Mouse (Mus musculus) limb, embryonic 12.5 days (tissue): Measurements from ENCODE around the gene Sco1. TPM values are rescaled to one million over a fixed set of nuclear protein-coding genes. Genes with fewer than 3 reads are reported as not detected.

Experiments
- ATAC-seq: fragments of 200-750 bp; cut with Nextera tagmentation; 2 replicates; pipeline ENCODE4 v1.8.0; 2017; ENCODE audit warnings: low read depth, moderate TSS enrichment; ENCODE audit not compliant: insufficient number of reproducible peaks, insufficient read depth, low FRiP score, low TSS enrichment
- H3K27ac ChIP-seq: fragments of 300-500 bp; sonication (generic); 2 replicates; pipeline ENCODE4 v1.5.1; 2016; ENCODE audit warnings: mild to moderate bottlenecking, moderate library complexity
- H3K27me3 ChIP-seq: fragments of 300-500 bp; sonication (generic); 2 replicates; pipeline ENCODE4 v1.6.1; 2016; ENCODE audit warnings: mild to moderate bottlenecking, moderate library complexity
- H3K36me3 ChIP-seq: fragments of 300-500 bp; sonication (generic); 2 replicates; pipeline ENCODE4 v1.6.1; 2016; ENCODE audit warnings: mild to moderate bottlenecking, moderate library complexity
- H3K4me1 ChIP-seq: fragments of 300-500 bp; sonication (generic); replicated peaks from 2 replicates; pipeline ENCODE4 v1.6.1; 2016
- H3K4me2 ChIP-seq: fragments of 300-500 bp; sonication (generic); 2 replicates; pipeline ENCODE4 v1.6.1; 2016; ENCODE audit warnings: mild to moderate bottlenecking, moderate library complexity
- H3K4me3 ChIP-seq: fragments of 300-500 bp; sonication (generic); replicated peaks from 2 replicates; pipeline ENCODE4 v1.5.1; 2016; ENCODE audit warnings: mild to moderate bottlenecking
- H3K9ac ChIP-seq: fragments of 300-500 bp; sonication (generic); replicated peaks from 2 replicates; pipeline ENCODE4 v1.6.1; 2016; ENCODE audit warnings: mild to moderate bottlenecking, moderate library complexity
- H3K9me3 ChIP-seq: fragments of 300-500 bp; sonication (generic); 2 replicates; pipeline ENCODE4 v1.6.1; 2016; ENCODE audit warnings: mild to moderate bottlenecking, moderate library complexity
- WGBS: fragments of 180-500 bp; shearing (Covaris S2); methylation state at CpG from one replicate; pipeline ENCODE4 v1.1.7; 2016; 5-methylcytosine and 5-hydroxymethylcytosine counted together
- polyA plus RNA-seq: library from polyadenylated mRNA; unstranded; fragments of >200 nt; fragmentation: Nextera tagmentation; extraction: Ambion mirVana; gene quantifications from 2 replicates; pipeline ENCODE4 v1.2.1, GENCODE M21; 2016

The Sco1 gene
- polyA plus RNA-seq, result 18.5 and 21.4 TPM in 2 replicates

DNA sequence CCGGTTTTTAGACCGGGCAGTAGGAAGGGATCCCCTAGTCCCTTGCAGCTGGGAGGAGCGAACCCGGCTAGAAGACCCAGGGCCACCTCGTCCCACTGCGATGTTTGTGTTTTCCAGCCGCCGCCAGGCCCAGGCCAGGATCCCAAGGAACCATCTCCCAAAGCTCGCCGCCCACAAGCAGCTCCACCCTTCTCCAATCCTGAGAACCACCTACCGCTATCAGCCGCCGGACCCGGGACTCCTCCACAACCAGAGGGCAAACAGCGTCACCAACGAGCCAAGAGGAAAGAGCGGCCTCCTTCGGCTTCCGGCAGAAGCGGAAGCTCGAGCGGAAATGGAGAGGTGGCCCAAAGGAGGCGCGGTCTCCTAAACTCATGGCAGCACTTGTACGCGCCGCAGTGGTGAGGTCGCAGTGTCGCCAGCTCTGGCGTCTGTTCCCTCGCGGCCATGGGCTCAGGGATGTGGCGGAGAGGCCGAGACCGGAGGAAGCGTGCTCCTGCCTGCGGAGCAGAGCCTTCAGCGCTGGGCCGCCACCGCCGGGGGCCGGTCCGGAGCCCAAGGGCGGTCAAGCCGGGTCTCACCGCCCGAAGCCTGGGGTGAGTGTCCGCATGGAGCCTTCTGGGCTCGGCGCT lies at the start of gene Sco1, which contains the start of gene Adprm:
TSS of gene Sco1 (plus strand) at position 350 of the 632 bp plus-strand sequence.
TSS of gene Adprm (minus strand) at position 274 of the 632 bp plus-strand sequence.
- WGBS, result under 1% methylated on average over 50 of the region's 50 CpGs
- Histone ChIP-seq H3K4me3 (peak within 1 kb of the TSS; percentile 98), H3K9me3 (no peaks in the 10 kb centered on the region), H3K27ac (peak within 1 kb of the TSS; percentile 84), H3K36me3 (peaks cover 38% of the 10 kb centered on the region), H3K9ac (peak within 1 kb of the TSS; percentile 86), H3K4me1 (peaks cover 13% of the 10 kb centered on the region), H3K4me2 (peak within 1 kb of the TSS; percentile 62), H3K27me3 (no peaks in the 10 kb centered on the region)
- ATAC-seq, result peak; percentile 86

DNA sequence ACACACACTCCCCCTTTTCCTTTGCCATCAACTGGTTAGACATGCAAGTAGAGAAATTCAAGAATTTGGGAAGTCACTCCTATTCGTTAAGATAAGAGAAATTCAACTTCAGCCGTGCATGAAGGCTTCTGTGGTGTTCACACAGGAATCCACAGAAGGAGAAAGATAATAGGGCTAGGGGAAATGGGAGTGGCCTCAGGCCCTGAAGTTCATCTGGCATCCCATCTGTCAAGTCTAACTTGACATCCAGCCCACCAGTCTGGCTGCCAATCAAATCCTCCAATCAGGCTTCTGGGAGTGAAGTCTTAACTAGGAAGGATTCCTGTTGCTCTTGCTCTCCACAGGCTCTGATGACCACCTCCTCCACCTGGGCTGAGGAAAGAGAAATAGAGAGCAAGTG lies 49.6 kb upstream of the Sco1 start:
- Histone ChIP-seq H3K36me3 (no peaks in the 10 kb centered on the region), H3K4me1 (no peaks in the 10 kb centered on the region), H3K4me3 (no peak overlapping the region), H3K27ac (no peak overlapping the region), H3K9me3 (no peaks in the 10 kb centered on the region), H3K4me2 (no peak overlapping the region), H3K27me3 (no peaks in the 10 kb centered on the region), H3K9ac (no peak overlapping the region)
- no peak for ATAC-seq
- WGBS, result 71% methylated on average over 2 of the region's 2 CpGs

DNA sequence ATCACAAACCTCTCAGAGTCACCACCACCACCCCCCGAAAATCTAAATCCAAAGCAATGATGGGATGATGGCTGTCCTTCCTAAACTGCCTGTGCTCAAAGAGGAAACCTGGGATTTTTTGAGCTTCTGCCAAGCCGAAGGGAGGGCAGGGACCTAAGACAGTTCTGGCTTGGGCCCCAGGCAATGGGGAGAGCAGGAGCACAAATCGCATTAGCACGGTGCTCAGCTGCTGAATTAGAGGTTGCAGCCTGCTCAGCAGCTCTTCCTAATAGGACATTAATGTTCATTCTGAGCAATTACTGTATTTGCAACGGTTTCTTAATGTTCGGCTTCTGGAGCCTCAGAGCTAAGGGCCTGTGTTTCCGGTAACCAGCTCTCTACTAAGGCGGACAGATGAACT lies 44.5 kb upstream of the Sco1 start:
- Histone ChIP-seq H3K4me2 (no peak overlapping the region), H3K27me3 (no peaks in the 10 kb centered on the region), H3K36me3 (no peaks in the 10 kb centered on the region), H3K9ac (no peak overlapping the region), H3K4me3 (no peak overlapping the region), H3K27ac (no peak overlapping the region), H3K9me3 (no peaks in the 10 kb centered on the region), H3K4me1 (no peaks in the 10 kb centered on the region)
- no peak for ATAC-seq
- 89% methylated on average over 8 of the region's 8 CpGs for WGBS

DNA sequence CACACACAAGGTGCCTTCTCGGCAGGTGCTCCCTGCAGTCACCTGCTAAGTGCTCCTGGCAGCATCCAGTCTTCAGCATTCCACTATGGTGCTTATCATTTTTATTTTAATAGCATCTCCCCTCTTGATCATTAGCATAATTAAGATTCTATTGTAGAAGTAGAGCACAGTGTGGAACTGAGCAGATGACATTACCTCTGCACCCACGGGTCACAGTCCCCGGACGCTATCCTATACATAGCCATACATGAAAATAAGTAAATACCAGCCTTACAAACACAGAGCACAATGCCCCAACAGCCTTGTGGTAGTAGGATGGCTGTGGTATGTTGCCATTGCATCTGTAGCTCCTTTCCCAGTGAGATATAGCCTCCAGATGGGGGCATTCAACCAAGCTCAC lies 43.9 kb upstream of the Sco1 start:
- no peak overlapping the region for H3K9ac ChIP-seq
- no peaks in the 10 kb centered on the region for H3K4me1 ChIP-seq
- WGBS, result 93% methylated on average over 4 of the region's 4 CpGs
- H3K36me3 ChIP-seq, result no peaks in the 10 kb centered on the region
- ATAC-seq, result no peak
- H3K27me3 ChIP-seq, result no peaks in the 10 kb centered on the region
- H3K27ac ChIP-seq, result no peak overlapping the region
- no peak overlapping the region for H3K4me3 ChIP-seq
- no peaks in the 10 kb centered on the region for H3K9me3 ChIP-seq
- H3K4me2 ChIP-seq, result no peak overlapping the region

DNA sequence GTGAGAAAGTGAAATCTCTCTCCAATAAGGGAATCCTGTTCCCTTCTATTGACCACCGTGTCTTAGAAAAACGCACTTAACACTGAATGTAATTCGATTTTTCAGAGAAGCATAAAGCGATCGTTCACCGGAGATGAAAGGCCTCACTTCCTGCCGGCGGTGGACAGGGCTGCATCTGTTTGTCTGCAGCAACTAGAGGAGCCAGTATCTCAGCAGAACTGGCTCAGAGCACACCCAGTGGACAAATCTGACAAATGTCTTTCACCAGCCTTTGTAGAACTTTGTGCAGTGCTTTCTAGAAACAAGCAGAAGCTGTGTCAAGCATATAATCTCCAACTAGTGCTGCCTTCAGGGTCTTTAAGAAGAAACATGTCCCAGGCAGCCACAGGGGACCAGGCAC lies 42.0 kb upstream of the Sco1 start:
- peak overlapping the region; percentile 20; the same call in 1 of the 2 replicates for H3K4me2 ChIP-seq
- 5% methylated on average over 8 of the region's 8 CpGs for WGBS

DNA sequence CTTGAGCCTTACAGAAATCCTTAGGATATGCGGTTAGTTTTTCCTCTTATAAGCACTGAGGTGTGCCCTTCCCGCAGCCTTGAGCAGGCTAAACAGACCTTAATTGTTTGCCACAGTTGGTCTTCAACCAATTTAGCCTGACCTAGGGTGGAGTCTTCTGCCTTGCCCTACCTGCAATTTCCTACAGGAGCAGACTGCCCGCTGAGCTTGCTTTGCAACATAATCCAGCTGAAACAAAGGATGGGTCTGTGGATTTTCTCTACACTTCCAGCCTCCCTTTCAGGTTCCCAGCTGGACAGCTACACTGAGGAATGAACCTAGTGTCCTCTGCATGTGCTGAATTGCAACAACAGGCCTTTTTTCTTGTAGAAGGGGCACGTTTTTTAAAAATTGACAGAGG lies 40.8 kb upstream of the Sco1 start:
- H3K4me3 ChIP-seq, result no peak overlapping the region
- no peaks in the 10 kb centered on the region for H3K36me3 ChIP-seq
- H3K4me2 ChIP-seq, result no peak overlapping the region
- ATAC-seq, result no peak
- no peaks in the 10 kb centered on the region for H3K9me3 ChIP-seq
- no peaks in the 10 kb centered on the region for H3K27me3 ChIP-seq
- H3K4me1 ChIP-seq, result no peaks in the 10 kb centered on the region
- H3K9ac ChIP-seq, result no peak overlapping the region
- WGBS, result 43% methylated on average over 4 of the region's 4 CpGs
- no peak overlapping the region for H3K27ac ChIP-seq

More for the DNA sequence above, 42.0 kb upstream of the Sco1 start:
- Histone ChIP-seq H3K27me3 (no peaks in the 10 kb centered on the region), H3K36me3 (no peaks in the 10 kb centered on the region), H3K9ac (no peak overlapping the region), H3K4me3 (no peak overlapping the region), H3K27ac (no peak overlapping the region), H3K9me3 (no peaks in the 10 kb centered on the region), H3K4me1 (no peaks in the 10 kb centered on the region)
- no peak for ATAC-seq

DNA sequence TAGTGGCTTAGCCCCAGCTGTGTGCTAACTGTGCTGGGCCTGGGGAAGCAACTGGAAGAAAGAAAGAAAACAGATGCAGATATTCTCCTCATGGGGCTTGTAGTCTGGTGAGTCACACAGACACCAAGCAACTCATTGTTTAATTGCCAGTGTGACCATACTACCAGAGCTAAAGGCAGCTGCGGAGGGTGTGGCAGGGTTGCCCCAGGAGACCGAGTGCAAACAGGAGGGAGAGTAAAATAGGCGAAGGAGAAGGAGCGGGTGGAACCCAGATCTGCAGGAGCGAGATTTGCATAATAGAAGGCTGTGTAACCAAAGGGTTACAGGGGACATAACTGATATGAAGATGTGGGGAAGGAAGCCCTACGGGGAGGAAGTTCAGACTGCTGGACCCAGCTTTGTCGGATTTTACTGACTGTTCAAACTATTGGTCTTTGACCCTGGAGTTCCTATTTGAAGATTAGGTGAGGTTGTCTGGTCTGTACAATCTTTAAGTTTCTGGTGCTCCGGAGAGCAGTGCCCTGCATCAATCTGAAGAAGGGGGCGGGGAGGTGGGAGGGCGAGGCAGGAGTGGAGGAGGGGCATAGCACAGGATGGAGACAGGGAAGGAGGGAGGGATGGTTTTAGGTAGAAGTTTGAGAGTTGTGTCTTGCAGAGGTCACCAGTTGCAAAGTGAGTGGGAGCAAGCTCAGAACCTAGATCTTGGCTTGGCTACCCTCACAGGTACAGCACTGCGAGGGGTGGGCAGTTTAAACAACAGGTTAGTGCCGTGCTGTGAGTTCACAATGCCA lies 34.5 kb upstream of the Sco1 start:
- 11% methylated on average over 12 of the region's 12 CpGs for whole genome bisulfite sequencing

DNA sequence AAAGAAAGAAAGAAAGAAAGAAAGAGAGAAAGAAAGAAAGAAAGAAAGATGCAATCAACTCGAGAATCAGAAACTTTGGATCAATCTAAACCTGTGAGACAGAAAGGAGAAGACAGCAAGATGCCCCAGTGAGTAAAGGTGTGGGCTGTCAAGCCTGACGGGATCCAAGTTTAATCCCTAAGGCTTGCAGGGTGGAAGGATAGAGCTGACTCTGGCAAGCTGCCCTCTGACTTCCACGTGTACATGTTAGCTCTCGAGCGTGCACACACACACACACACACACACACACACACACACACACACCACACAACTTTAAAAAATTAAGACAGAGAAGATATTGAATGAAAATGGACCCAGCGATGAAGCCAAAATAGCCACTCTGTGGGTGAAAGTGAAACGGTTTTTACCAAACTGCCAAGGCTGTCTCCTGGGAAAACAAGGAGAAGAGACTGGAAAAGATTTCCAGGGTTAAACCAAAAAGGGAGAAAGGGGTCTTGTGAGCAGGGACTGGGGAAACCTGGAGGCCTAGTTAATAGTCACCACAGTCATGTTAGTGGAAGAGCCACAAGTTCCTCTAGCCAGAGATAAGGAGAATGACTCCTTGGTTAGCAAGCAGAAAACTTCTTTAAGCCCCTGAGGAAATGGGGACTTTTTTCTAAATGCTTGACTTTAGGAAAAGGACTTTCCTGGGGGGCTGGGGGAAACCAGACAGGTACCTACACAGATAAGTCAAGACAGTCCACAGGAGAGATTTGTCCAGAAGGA lies 32.6 kb upstream of the Sco1 start:
- peaks cover 20% of the 10 kb centered on the region for H3K27me3 ChIP-seq
- ATAC-seq, result no peak
- WGBS, result 67% methylated on average over 7 of the region's 7 CpGs
- H3K4me3 ChIP-seq, result no peak overlapping the region
- H3K27ac ChIP-seq, result no peak overlapping the region
- no peak overlapping the region for H3K4me2 ChIP-seq
- H3K36me3 ChIP-seq, result no peaks in the 10 kb centered on the region
- peaks cover 12% of the 10 kb centered on the region for H3K4me1 ChIP-seq
- H3K9ac ChIP-seq, result no peak overlapping the region
- H3K9me3 ChIP-seq, result no peaks in the 10 kb centered on the region

More for the DNA sequence above, 34.5 kb upstream of the Sco1 start:
- H3K27me3 ChIP-seq, result peaks cover 20% of the 10 kb centered on the region
- no peaks in the 10 kb centered on the region for H3K36me3 ChIP-seq
- H3K9ac ChIP-seq, result no peak overlapping the region
- ATAC-seq, result no peak
- peak overlapping the region; percentile 35 for H3K4me2 ChIP-seq
- peaks cover 12% of the 10 kb centered on the region for H3K4me1 ChIP-seq
- H3K9me3 ChIP-seq, result no peaks in the 10 kb centered on the region
- H3K27ac ChIP-seq, result no peak overlapping the region
- H3K4me3 ChIP-seq, result no peak overlapping the region

DNA sequence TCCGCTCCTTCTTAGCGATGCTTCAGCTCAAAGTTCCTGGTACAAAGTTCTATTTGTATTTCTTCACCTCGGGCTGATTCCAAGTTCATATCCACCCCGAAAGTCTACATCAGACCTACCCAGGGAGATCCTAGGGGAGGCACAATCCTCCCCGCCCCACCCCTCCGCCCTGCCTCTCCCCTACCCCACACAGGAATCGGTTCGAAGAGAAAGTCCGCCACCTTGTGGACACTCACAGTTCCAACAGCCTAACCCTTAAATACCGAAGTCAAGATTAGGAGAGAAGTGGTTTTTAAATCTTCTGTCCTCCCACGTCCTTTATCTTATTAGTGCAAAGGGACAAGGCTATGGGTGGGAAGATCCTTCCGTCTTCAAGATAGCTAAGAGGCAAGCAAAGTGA lies 31.5 kb upstream of the Sco1 start:
- Histone ChIP-seq H3K27me3 (peaks cover 20% of the 10 kb centered on the region), H3K27ac (no peak overlapping the region), H3K9ac (no peak overlapping the region), H3K9me3 (no peaks in the 10 kb centered on the region), H3K4me1 (peaks cover 12% of the 10 kb centered on the region), H3K36me3 (no peaks in the 10 kb centered on the region), H3K4me2 (peak overlapping the region; percentile 50), H3K4me3 (peak overlapping the region; percentile 20)
- WGBS, result 3% methylated on average over 12 of the region's 12 CpGs
- ATAC-seq, result no peak

DNA sequence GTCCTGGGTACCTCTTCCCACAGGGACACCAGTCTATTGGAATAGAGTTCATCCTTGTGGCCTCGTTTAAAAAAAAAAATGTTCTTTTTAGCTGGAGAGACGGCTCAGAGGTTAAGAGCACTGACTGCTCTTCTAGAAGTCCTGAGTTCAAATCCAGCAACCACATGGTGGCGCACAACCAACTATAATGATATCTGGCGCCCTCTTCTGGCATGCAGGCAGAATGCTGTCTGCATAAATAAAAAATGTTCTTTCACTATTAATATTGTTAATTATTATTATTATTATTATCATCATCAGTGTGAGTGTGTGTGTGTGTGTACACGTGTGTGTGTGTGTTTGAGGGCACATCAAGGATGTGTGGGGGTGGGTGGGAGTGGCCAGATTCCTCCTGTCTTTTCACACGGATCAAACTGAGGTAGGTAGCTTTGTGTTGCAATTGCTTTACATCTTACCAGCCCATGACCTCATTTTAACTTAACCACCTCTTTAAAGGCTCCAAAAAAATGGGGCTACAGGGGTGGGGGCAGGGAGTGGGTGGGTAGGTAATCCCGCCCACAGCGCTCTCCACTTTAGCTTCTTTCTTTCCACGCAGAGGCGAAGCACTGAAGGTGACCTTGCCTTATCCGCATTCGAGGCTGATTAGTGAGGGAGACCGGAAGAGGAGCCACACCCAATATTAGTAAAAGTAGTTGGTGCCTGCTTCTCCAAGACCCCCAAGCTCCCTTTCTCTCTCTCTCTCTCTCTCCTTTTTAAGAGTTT lies 29.9 kb upstream of the Sco1 start:
- no peaks in the 10 kb centered on the region for H3K9me3 ChIP-seq
- H3K9ac ChIP-seq, result no peak overlapping the region
- H3K4me3 ChIP-seq, result no peak overlapping the region
- peaks cover 12% of the 10 kb centered on the region for H3K4me1 ChIP-seq
- no peak for ATAC-seq
- H3K36me3 ChIP-seq, result no peaks in the 10 kb centered on the region
- WGBS, result 85% methylated on average over 13 of the region's 13 CpGs
- H3K27ac ChIP-seq, result no peak overlapping the region
- no peak overlapping the region for H3K4me2 ChIP-seq
- peaks cover 20% of the 10 kb centered on the region for H3K27me3 ChIP-seq
